Mouse (Mus musculus): Measurements from ENCODE around the gene Rorc.

GRCm38 (mm10) chr3:94442951-94443596, 70.5 kb downstream of the Rorc start, which contains the start of gene Mrpl9:
- TF ChIP-seq CTCF (IDR thresholded peaks at IDR 0.05; ENCODE audit: low read depth, low read length) (no peak), GATA1 (IDR thresholded peaks at IDR 0.05; ENCODE audit: borderline replicate concordance, low read length) (no peak), TAL1 (conservative IDR thresholded peaks at IDR 0.05; ENCODE audit: low read depth, low read length) (no peak; the same call in 1 of the 2 replicates), POLR2AphosphoS5 (IDR thresholded peaks at IDR 0.05; ENCODE audit: insufficient replicate concordance, low read depth, low read length) (no peak), GATA2 (IDR thresholded peaks at IDR 0.05; ENCODE audit: borderline replicate concordance, low read depth, low read length) (no peak)
